Mouse (Mus musculus): ENCODE measurements around the gene Pgd. TPM values are rescaled to one million over a fixed set of nuclear protein-coding genes. Genes with fewer than 3 reads are reported as not detected.

Gene Pgd
- 75.9 TPM for polyA plus RNA-seq (2014; fragmentation: Illumina TruSeq; extraction: RNeasy Lipid Tissue Mini Kit (QIAGEN cat#74804); ENCODE audit: low read depth, low replicate concordance)

GRCm38 (mm10) chr4:149166215-149166946 lies at the start of gene Pgd:
Pgd (minus strand) TSS chr4:149166771.

GRCm38 (mm10) chr4:149136982-149137770 lies 29.4 kb downstream of the Pgd start, which contains the start of gene Cenps:
Cenps (minus strand) TSS chr4:149137629.

GRCm38 (mm10) chr4:149126663-149127062 lies 39.9 kb downstream of the Pgd start, which contains the start of gene Cort:
Cort (minus strand) TSS chr4:149126763.

GRCm38 (mm10) chr4:149103875-149104561 lies 62.6 kb downstream of the Pgd start, which contains the start of gene Dffa:
Dffa (plus strand) TSS chr4:149104146.

Other genes starting within 250 kb of the Pgd start
- gene Pex14, start 66.9 kb downstream of the Pgd start, polyA plus RNA-seq (2014; fragmentation: Illumina TruSeq; extraction: RNeasy Lipid Tissue Mini Kit (QIAGEN cat#74804); ENCODE audit: low read depth, low replicate concordance) = 1.9 TPM
- gene Dffa, start 62.6 kb downstream of the Pgd start, polyA plus RNA-seq (2014; fragmentation: Illumina TruSeq; extraction: RNeasy Lipid Tissue Mini Kit (QIAGEN cat#74804); ENCODE audit: low read depth, low replicate concordance) = 7.5 TPM
- not detected for gene Cort, start 40.0 kb downstream of the Pgd start, polyA plus RNA-seq (2014; fragmentation: Illumina TruSeq; extraction: RNeasy Lipid Tissue Mini Kit (QIAGEN cat#74804); ENCODE audit: low read depth, low replicate concordance)
- gene Cenps, start 29.1 kb downstream of the Pgd start, polyA plus RNA-seq (2014; fragmentation: Illumina TruSeq; extraction: RNeasy Lipid Tissue Mini Kit (QIAGEN cat#74804); ENCODE audit: low read depth, low replicate concordance) = 3.4 TPM
- 189 TPM for gene Kif1b, start 140.9 kb upstream of the Pgd start, polyA plus RNA-seq (2014; fragmentation: Illumina TruSeq; extraction: RNeasy Lipid Tissue Mini Kit (QIAGEN cat#74804); ENCODE audit: low read depth, low replicate concordance)